Mouse (Mus musculus): ENCODE data around the gene Tjp3.

The Tjp3 gene

GRCm38 (mm10) chr10:81319741-81320549 lies 28.6 kb upstream of the Tjp3 start:
- DNase-seq (ENCODE audit: low read depth, low spot score): no peak

GRCm38 (mm10) chr10:81319330-81319699 lies 27.9 kb upstream of the Tjp3 start:
- DNase-seq (ENCODE audit: low read depth, low spot score): no peak

GRCm38 (mm10) chr10:81318589-81319329 lies 27.4 kb upstream of the Tjp3 start:
- DNase-seq (ENCODE audit: low read depth, low spot score): no peak

DNA sequence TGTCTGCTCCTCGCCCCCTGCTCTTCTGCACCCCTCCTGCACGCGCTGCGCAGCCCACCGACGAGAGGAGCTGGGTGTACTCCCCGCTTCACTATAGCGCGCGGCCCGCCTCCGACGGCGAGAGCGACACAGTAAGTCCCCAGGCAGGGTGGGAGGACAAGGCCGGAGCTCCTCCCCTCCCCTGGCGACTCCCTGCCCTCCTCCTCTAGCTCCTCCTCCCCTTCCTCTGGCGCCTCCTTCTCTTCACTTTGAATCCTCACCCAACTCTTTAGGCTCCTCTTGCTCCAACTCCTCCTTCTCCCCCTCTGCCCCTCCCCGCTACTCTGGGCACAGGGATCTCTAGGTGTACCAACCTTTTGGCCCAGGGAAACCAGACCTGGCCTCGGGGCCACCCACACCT lies 25.9 kb upstream of the Tjp3 start:
- DNase-seq (ENCODE audit: low read depth, low spot score): no peak

- no peak for DNase-seq (ENCODE audit: low read depth, low spot score)
Measured at GRCm38 (mm10) chr10:81316338-81317060, 25.1 kb upstream of the Tjp3 start.

GRCm38 (mm10) chr10:81315587-81315986 lies 24.2 kb upstream of the Tjp3 start:
- DNase-seq (ENCODE audit: low read depth, low spot score): no peak

- DNase-seq (ENCODE audit: low read depth, low spot score): no peak
Measured at GRCm38 (mm10) chr10:81314201-81314600, 22.8 kb upstream of the Tjp3 start.

- DNase-seq (ENCODE audit: low read depth, low spot score): no peak
Measured at GRCm38 (mm10) chr10:81313581-81313980, 22.2 kb upstream of the Tjp3 start.

DNA sequence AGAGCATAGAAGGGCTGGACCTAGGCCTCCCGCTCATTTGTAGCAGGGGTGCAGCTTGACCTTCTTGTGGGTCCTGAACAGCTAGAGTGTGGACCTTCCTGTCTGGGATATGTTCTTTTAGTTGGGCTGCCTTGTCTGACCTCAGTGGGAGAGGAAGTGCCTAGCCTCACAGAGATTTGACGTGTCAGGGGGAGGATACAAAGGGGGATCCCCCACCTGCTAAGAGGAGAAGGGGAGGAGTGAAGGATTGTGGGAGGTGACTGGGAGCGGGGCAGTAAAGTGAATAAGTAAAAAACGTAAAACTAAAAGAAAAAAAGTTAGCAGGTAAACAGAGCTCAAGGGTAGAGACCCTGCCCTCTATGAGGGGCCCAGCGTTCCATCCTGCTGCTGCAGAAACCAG lies 18.2 kb upstream of the Tjp3 start:
- no peak for DNase-seq (ENCODE audit: low read depth, low spot score)

- no peak for DNase-seq (ENCODE audit: low read depth, low spot score)
Measured at GRCm38 (mm10) chr10:81306837-81307682, 15.7 kb upstream of the Tjp3 start.

- DNase-seq (ENCODE audit: low read depth, low spot score): no peak
Measured at GRCm38 (mm10) chr10:81306173-81306668, 14.8 kb upstream of the Tjp3 start.

DNA sequence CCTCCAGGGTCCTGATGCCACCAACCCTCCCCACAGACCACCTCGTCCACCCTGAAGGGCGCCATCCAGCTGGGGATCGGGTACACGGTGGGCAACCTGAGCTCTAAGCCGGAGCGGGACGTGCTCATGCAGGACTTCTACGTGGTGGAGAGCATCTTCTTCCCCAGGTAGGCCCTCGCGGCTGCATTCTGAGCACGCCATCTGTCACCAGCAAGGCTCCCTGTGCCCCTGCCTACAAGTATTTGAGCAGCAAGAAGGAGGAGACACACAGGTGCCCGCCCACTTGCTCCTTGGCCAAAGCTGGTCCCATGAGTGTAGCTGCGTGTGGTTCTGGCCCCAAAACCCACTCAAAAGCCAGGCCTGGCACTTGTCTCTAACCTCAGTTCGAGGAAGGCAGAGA lies 14.3 kb upstream of the Tjp3 start:
- no peak for DNase-seq (ENCODE audit: low read depth, low spot score)

- no peak for DNase-seq (ENCODE audit: low read depth, low spot score)
Measured at GRCm38 (mm10) chr10:81304597-81305238, 13.3 kb upstream of the Tjp3 start.

GRCm38 (mm10) chr10:81303761-81304160 lies 12.4 kb upstream of the Tjp3 start:
- DNase-seq (ENCODE audit: low read depth, low spot score): no peak

GRCm38 (mm10) chr10:81303258-81303657 lies 11.9 kb upstream of the Tjp3 start:
- no peak for DNase-seq (ENCODE audit: low read depth, low spot score)

DNA sequence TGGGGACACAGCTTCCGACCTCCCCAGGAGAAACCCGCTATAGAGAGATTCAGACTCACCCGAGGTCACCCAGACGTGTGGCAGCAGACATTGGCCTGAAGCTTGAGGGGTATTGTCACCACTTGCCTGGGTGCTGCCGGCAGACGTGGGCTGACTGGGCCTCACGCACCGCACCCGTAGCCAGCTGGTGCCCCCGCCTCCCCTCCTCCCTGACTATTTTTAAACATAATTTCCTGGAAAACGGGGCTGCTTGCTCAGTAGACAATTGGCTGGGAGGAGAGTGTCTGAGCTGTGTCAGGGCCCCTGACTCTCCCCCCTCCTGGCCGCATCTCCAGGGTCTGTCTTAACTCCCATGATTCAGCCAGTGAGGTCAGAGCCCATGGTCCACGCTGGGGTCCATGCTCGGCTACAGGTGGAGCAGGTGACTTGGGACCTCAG lies 11.4 kb upstream of the Tjp3 start:
- no peak for DNase-seq (ENCODE audit: low read depth, low spot score)

DNA sequence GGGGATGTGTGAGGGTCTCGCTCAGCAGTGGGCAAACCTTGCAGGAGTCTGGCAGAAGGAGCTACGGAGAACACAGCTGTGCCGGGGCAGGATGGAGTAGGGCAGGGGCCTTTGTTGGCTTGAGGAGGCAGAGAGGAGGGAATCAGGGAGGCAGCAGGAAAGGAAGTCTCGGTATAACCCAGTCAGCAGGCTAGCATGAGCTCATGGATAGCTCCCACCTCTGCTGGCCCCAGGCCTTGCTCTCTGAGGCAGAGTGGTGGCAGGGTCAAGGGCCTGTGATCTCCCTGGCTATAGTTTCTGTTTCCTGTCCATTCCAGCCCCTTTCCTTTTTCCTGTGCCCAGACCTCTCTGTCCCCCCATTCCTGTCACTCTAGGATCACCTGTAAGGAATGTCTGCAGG lies 10.9 kb upstream of the Tjp3 start:
- DNase-seq (ENCODE audit: low read depth, low spot score): no peak

DNA sequence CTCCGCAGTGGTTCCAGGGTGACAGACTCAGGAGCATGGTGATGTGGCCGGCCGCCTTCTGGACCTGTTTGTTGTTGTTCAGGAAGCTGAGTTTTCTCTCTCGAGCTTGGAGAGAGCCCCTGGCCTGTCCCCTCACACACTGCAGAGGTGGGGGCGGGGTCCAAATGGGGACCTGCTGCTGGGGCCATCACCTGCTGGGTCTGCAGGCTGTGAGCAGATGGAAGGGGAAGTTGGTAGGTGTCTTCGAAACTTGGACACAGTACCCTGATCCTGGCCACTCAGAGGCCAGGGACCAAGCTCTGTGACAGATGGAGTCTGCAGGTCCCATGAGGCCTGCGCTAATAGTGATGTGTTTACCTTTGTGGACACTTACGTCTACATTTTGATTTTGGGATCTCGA lies 9.9 kb upstream of the Tjp3 start:
- DNase-seq (ENCODE audit: low read depth, low spot score): no peak

GRCm38 (mm10) chr10:81300352-81300907 lies 9.0 kb upstream of the Tjp3 start:
- DNase-seq (ENCODE audit: low read depth, low spot score): no peak

DNA sequence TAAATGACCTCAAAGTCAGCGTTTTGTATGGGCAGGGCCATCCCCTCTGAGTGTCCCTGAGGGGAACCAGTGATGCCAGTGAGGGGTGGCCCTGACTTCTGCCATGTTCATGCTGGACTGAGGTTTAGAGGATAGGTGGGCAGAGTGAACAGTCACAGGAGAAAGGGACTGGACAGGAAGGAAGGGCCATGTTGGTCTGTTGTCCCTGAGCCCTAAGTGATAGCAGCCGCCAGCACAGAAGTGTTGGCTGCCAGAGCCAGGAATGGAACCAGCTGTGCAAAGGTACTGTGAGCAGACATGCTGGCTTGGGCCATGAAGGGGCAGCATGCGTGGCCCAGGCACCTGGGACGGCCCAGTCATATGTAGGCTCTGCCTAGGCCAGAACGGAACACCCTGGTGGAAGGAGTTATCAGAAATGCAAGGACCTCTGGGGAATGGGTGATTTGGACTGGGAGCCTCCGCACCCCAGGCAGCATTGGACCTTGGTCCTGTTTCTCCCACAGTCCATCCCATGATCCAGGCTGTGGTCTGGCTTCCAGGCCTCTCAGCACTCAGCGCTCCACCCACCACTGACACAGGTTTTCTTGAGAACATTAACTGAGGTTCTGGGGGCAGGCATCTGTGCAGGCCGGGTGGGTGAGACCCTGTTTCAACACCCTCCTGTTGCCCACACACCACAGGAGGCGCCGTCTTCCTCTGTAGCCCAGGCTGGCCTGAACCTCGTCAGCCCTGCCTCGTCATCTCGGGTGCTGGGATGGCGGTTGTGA lies 8.4 kb upstream of the Tjp3 start:
- no peak for DNase-seq (ENCODE audit: low read depth, low spot score)
